ENCODE assay signal across 24 mouse cellular contexts in genomic region chr7:77446052-77446367, GRCm38 (mm10).
DNase-seq lines count a peak whose midpoint lies in the region; ATAC-seq and TF ChIP-seq lines count a peak whose summit lies in the region.
"Had no signal": no experiment of that assay in that cellular context is flagged by ENCODE, and none has a peak within 500 bp of the region (broad histone marks: within the 10 kb centered on the region; RNA-seq: fewer than 3 reads in every experiment).

No protein-coding gene starts in this region.

- H3K36me3 ChIP-seq in midbrain, embryonic 13.5 days = no peaks in the 10 kb centered on the region
- H3K36me3 ChIP-seq in midbrain, embryonic 14.5 days (ENCODE audit: control insufficient read depth, insufficient read depth, low read length) = no peaks in the 10 kb centered on the region
- no peaks in the 10 kb centered on the region for H3K36me3 ChIP-seq in forebrain, embryonic 13.5 days (ENCODE audit: poor library complexity, severe bottlenecking)
- H3K36me3 ChIP-seq in hindbrain, embryonic 13.5 days = no peaks in the 10 kb centered on the region
- no peaks in the 10 kb centered on the region for H3K36me3 ChIP-seq in liver, postnatal 0 days (replicated peaks; ENCODE audit: insufficient read depth, low read length)
- H3K36me3 ChIP-seq: stomach, embryonic 15.5 days had no signal

- H3K4me2 ChIP-seq in midbrain, embryonic 13.5 days (replicated peaks) = peak overlapping the region; percentile 30; the same call in 1 of the 2 replicates
- no peak overlapping the region; the same call in 1 of the 2 replicates for H3K4me2 ChIP-seq in midbrain, embryonic 14.5 days (ENCODE audit: low read length)
- no peak overlapping the region for H3K4me2 ChIP-seq in forebrain, embryonic 13.5 days
- H3K4me2 ChIP-seq in hindbrain, embryonic 13.5 days = peak overlapping the region; percentile 40
- H3K4me2 ChIP-seq in liver, postnatal 0 days (ENCODE audit: low read depth, low read length) = no peak overlapping the region
- H3K4me2 ChIP-seq: lung, embryonic 14.5 days; stomach, embryonic 15.5 days had no signal

- H3K27me3 ChIP-seq in midbrain, embryonic 13.5 days = no peaks in the 10 kb centered on the region
- H3K27me3 ChIP-seq in midbrain, embryonic 14.5 days (ENCODE audit: control insufficient read depth, insufficient read depth, low read length) = no peaks in the 10 kb centered on the region
- H3K27me3 ChIP-seq in forebrain, embryonic 13.5 days = no peaks in the 10 kb centered on the region
- no peaks in the 10 kb centered on the region for H3K27me3 ChIP-seq in hindbrain, embryonic 13.5 days
- no peaks in the 10 kb centered on the region for H3K27me3 ChIP-seq in liver, postnatal 0 days (ENCODE audit: insufficient read depth, low read length)
- H3K27me3 ChIP-seq: stomach, embryonic 15.5 days had no signal

- no peak for TF ChIP-seq CTCF in brain, embryonic 14.5 days (IDR thresholded peaks at IDR 0.05; ENCODE audit: borderline replicate concordance, extremely low read depth, insufficient read depth, insufficient read length)
- no peak for TF ChIP-seq CTCF in liver, postnatal 0 days (IDR thresholded peaks at IDR 0.05; ENCODE audit: low read depth)

- H3K27ac ChIP-seq in midbrain, embryonic 13.5 days = peak overlapping the region; percentile 59
- no peak overlapping the region; the same call in 1 of the 2 replicates for H3K27ac ChIP-seq in midbrain, embryonic 14.5 days (replicated peaks; ENCODE audit: low read depth, low read length)
- H3K27ac ChIP-seq in forebrain, embryonic 13.5 days = no peak overlapping the region; the same call in 1 of the 2 replicates
- peak overlapping the region; percentile 69 for H3K27ac ChIP-seq in hindbrain, embryonic 13.5 days
- no peak overlapping the region for H3K27ac ChIP-seq in liver, postnatal 0 days (ENCODE audit: low read depth)
- H3K27ac ChIP-seq: gastrocnemius, adult 2 months; liver, embryonic 14.5 days; stomach, embryonic 15.5 days had no signal

- DNase-seq in midbrain, embryonic 14.5 days = no peak
- DNase-seq in brain, embryonic 14.5 days (ENCODE audit: low read depth) = peak; percentile 62
- no peak for DNase-seq in spleen, adult 12 weeks (ENCODE audit: low spot score)
- no peak for DNase-seq in liver, postnatal 0 days
- no peak for DNase-seq in Muller cell, postnatal 12 days (ENCODE audit: inconsistent ontology term)
- DNase-seq: adrenal gland, adult 8-10 months; B cell, adult 2 months; cerebellum, adult 11 months; cerebellum, adult 9-10 months; cerebellum, postnatal 36 days; gastrocnemius, adult 2 months; heart, postnatal 14 days; kidney, adult 9 months; kidney, postnatal 14 days; layer of hippocampus, adult 9-11 months; liver; lung, embryonic 14.5 days; lung, postnatal 14 days had no signal

- WGBS in midbrain, embryonic 13.5 days = 38% methylated on average over 2 of the region's 2 CpGs
- 16% methylated on average over 2 of the region's 2 CpGs for WGBS in midbrain, embryonic 14.5 days
- 51% methylated on average over 2 of the region's 2 CpGs for WGBS in forebrain, embryonic 13.5 days
- 24% methylated on average over 2 of the region's 2 CpGs for WGBS in hindbrain, embryonic 13.5 days
- WGBS in liver, postnatal 0 days (ENCODE audit: insufficient replicate concordance) = 35% methylated on average over 2 of the region's 2 CpGs

- TF ChIP-seq POLR2A in brain, embryonic 14.5 days (IDR thresholded peaks at IDR 0.05; ENCODE audit: borderline replicate concordance, extremely low read depth, insufficient read depth, insufficient read length, poor library complexity, severe bottlenecking) = no peak

- TF ChIP-seq EP300 in liver, postnatal 0 days (IDR thresholded peaks at IDR 0.05; ENCODE audit: low read depth) = no peak

- H3K4me3 ChIP-seq in midbrain, embryonic 13.5 days (replicated peaks) = no peak overlapping the region
- no peak overlapping the region for H3K4me3 ChIP-seq in midbrain, embryonic 14.5 days (replicated peaks; ENCODE audit: low read depth, low read length)
- no peak overlapping the region for H3K4me3 ChIP-seq in forebrain, embryonic 13.5 days
- no peak overlapping the region for H3K4me3 ChIP-seq in hindbrain, embryonic 13.5 days
- no peak overlapping the region for H3K4me3 ChIP-seq in liver, postnatal 0 days (ENCODE audit: low read depth, low read length)
- H3K4me3 ChIP-seq: gastrocnemius, adult 2 months; stomach, embryonic 15.5 days had no signal

- H3K9ac ChIP-seq in midbrain, embryonic 13.5 days (replicated peaks) = no peak overlapping the region
- H3K9ac ChIP-seq in midbrain, embryonic 14.5 days (replicated peaks; ENCODE audit: low read length) = no peak overlapping the region
- no peak overlapping the region for H3K9ac ChIP-seq in forebrain, embryonic 13.5 days
- 0 out of 2 replicates have a peak overlapping the region, but pooled peaks have one; percentile 9 for H3K9ac ChIP-seq in hindbrain, embryonic 13.5 days
- H3K9ac ChIP-seq in liver, postnatal 0 days (replicated peaks) = no peak overlapping the region
- H3K9ac ChIP-seq: liver, embryonic 14.5 days; lung, embryonic 14.5 days; stomach, embryonic 15.5 days had no signal

- H3K9me3 ChIP-seq in midbrain, embryonic 13.5 days = no peaks in the 10 kb centered on the region
- H3K9me3 ChIP-seq in midbrain, embryonic 14.5 days (ENCODE audit: control insufficient read depth, low read length) = no peaks in the 10 kb centered on the region
- no peaks in the 10 kb centered on the region for H3K9me3 ChIP-seq in forebrain, embryonic 13.5 days (replicated peaks)
- H3K9me3 ChIP-seq in hindbrain, embryonic 13.5 days = no peaks in the 10 kb centered on the region
- H3K9me3 ChIP-seq in liver, postnatal 0 days (ENCODE audit: low read length) = no peaks in the 10 kb centered on the region
- H3K9me3 ChIP-seq: stomach, embryonic 15.5 days had no signal

- H3K4me1 ChIP-seq in midbrain, embryonic 13.5 days (replicated peaks) = peaks cover 10% of the 10 kb centered on the region
- H3K4me1 ChIP-seq in midbrain, embryonic 14.5 days (ENCODE audit: control insufficient read depth, insufficient read depth, low read length) = peaks cover 5% of the 10 kb centered on the region; the same call in 1 of the 2 replicates
- H3K4me1 ChIP-seq in forebrain, embryonic 13.5 days = 0 out of 2 replicates have a peak, but pooled peaks cover 4% of the 10 kb centered on the region
- peaks cover 14% of the 10 kb centered on the region for H3K4me1 ChIP-seq in hindbrain, embryonic 13.5 days (replicated peaks)
- no peaks in the 10 kb centered on the region for H3K4me1 ChIP-seq in liver, postnatal 0 days (ENCODE audit: insufficient read depth)
- H3K4me1 ChIP-seq: stomach, embryonic 15.5 days had no signal

- ATAC-seq in midbrain, embryonic 13.5 days = peak; percentile 30
- no peak for ATAC-seq in midbrain, embryonic 14.5 days (ENCODE audit: low FRiP score, low TSS enrichment)
- ATAC-seq in forebrain, embryonic 13.5 days = peak; percentile 41; the same call in 1 of the 2 replicates
- peak; percentile 24; the same call in 1 of the 2 replicates for ATAC-seq in hindbrain, embryonic 13.5 days (ENCODE audit: low FRiP score)
- ATAC-seq in liver, postnatal 0 days = no peak
- ATAC-seq: intestine, postnatal 0 days had no signal

Comparison
In these comparisons a context has a peak if more than half of its experiments do, and no peak if none do; other contexts are left out.
1. ATAC-seq: peak in midbrain, embryonic 13.5 days (single experiment), forebrain, embryonic 13.5 days (single experiment) and hindbrain, embryonic 13.5 days (single experiment); none in midbrain, embryonic 14.5 days (single experiment) and liver, postnatal 0 days (single experiment).
2. H3K27ac ChIP-seq: peak in midbrain, embryonic 13.5 days (single experiment) and hindbrain, embryonic 13.5 days (single experiment); none in midbrain, embryonic 14.5 days (single experiment), forebrain, embryonic 13.5 days (single experiment) and liver, postnatal 0 days (single experiment).
3. H3K4me2 ChIP-seq: peak in midbrain, embryonic 13.5 days (single experiment) and hindbrain, embryonic 13.5 days (single experiment); none in midbrain, embryonic 14.5 days (single experiment), forebrain, embryonic 13.5 days (single experiment) and liver, postnatal 0 days (single experiment).